8 mouse cellular contexts compared by ENCODE assay signal in genomic region chr16:27387634-27388611, GRCm38 (mm10). TPM values are rescaled to one million over a fixed set of nuclear protein-coding genes. Genes with fewer than 3 reads are reported as not detected.
DNase-seq lines count a peak whose midpoint lies in the region; ATAC-seq lines count a peak whose summit lies in the region.

No protein-coding gene starts in this region.

- H3K4me2 ChIP-seq in hindbrain, embryonic 13.5 days = peak overlapping the region; percentile 71
- H3K4me2 ChIP-seq in midbrain, embryonic 16.5 days (ENCODE audit: low read length) = peak overlapping the region; percentile 73

- H3K9ac ChIP-seq in hindbrain, embryonic 13.5 days = peak overlapping the region; percentile 98
- peak overlapping the region; percentile 57 for H3K9ac ChIP-seq in midbrain, embryonic 16.5 days (ENCODE audit: low read depth, low read length)

- 48% methylated on average over 12 of the region's 12 CpGs for WGBS in hindbrain, embryonic 13.5 days
- WGBS in midbrain, embryonic 16.5 days = 40% methylated on average over 12 of the region's 12 CpGs

- H3K9me3 ChIP-seq in hindbrain, embryonic 13.5 days = no peaks in the 10 kb centered on the region
- H3K9me3 ChIP-seq in midbrain, embryonic 16.5 days (replicated peaks; ENCODE audit: control insufficient read depth, low read length, poor library complexity, severe bottlenecking) = no peaks in the 10 kb centered on the region

- no peaks in the 10 kb centered on the region for H3K27me3 ChIP-seq in hindbrain, embryonic 13.5 days
- no peaks in the 10 kb centered on the region for H3K27me3 ChIP-seq in midbrain, embryonic 16.5 days (ENCODE audit: control insufficient read depth, insufficient read depth, low read depth, low read length)

- peak overlapping the region; percentile 92 for H3K4me3 ChIP-seq in hindbrain, embryonic 13.5 days
- H3K4me3 ChIP-seq in midbrain, embryonic 16.5 days (ENCODE audit: low read depth, low read length) = peak overlapping the region; percentile 66

- ATAC-seq in hindbrain, embryonic 13.5 days (ENCODE audit: low FRiP score) = peak; percentile 14; the same call in 1 of the 2 replicates
- peak; percentile 2; the same call in 1 of the 2 replicates for ATAC-seq in midbrain, embryonic 16.5 days

- H3K4me1 ChIP-seq in hindbrain, embryonic 13.5 days (replicated peaks) = peaks cover 34% of the 10 kb centered on the region
- H3K4me1 ChIP-seq in midbrain, embryonic 16.5 days (ENCODE audit: control insufficient read depth, insufficient read depth, low read length) = peaks cover 33% of the 10 kb centered on the region

- DNase-seq in heart, adult 18-20 months = peak; percentile 38 to 41
- DNase-seq in heart, adult 8-10 months (ENCODE audit: low spot score) = no peak
- DNase-seq in embryo, embryonic 11 days = peak; percentile 1
- peak; percentile 3 for DNase-seq in liver
- no peak for DNase-seq in right cerebral cortex, adult 18-20 months
- no peak for DNase-seq in thymus, postnatal 4 days

- peak overlapping the region; percentile 98 for H3K27ac ChIP-seq in hindbrain, embryonic 13.5 days
- H3K27ac ChIP-seq in midbrain, embryonic 16.5 days (ENCODE audit: low read length) = peak overlapping the region; percentile 94

- no peaks in the 10 kb centered on the region for H3K36me3 ChIP-seq in hindbrain, embryonic 13.5 days
- no peaks in the 10 kb centered on the region for H3K36me3 ChIP-seq in midbrain, embryonic 16.5 days (ENCODE audit: control insufficient read depth, insufficient read depth, low read length)

RNA-seq across cellular contexts. Expression of gene Ccdc50, which starts 0.7 kb away (rescaled TPM):
- total RNA-seq in heart, adult 18-20 months (2021) = 10 to 100 TPM; 36.9 to 47.4 TPM
- 10 to 100 TPM; 31.0 to 35.2 (median 34.0) TPM for total RNA-seq in heart, adult 8-10 months (2022)
- polyA plus RNA-seq in hindbrain, embryonic 13.5 days (2015; fragmentation: Nextera tagmentation; extraction: Ambion mirVana) = 52.7 and 55.4 TPM in 2 replicates
- 42.3 and 45.4 TPM in 2 replicates for polyA plus RNA-seq in midbrain, embryonic 16.5 days (2015; fragmentation: Nextera tagmentation; extraction: Ambion mirVana)

RNA-seq across cellular contexts. Expression of gene Uts2b, which starts 17.9 kb away (rescaled TPM):
- under 1 TPM; 0.46 to 0.55 TPM for total RNA-seq in heart, adult 18-20 months (2021)
- total RNA-seq in heart, adult 8-10 months (2022) = 1 to 10 TPM in 1 of 4 experiments, under 1 TPM in 3; 0.31 to 1.2 (median 0.58) TPM
- polyA plus RNA-seq in hindbrain, embryonic 13.5 days (2015; fragmentation: Nextera tagmentation; extraction: Ambion mirVana) = 7.0 and 8.2 TPM in 2 replicates
- polyA plus RNA-seq in midbrain, embryonic 16.5 days (2015; fragmentation: Nextera tagmentation; extraction: Ambion mirVana) = 0.52 and 0.60 TPM in 2 replicates

Comparison
In these comparisons a context has a peak if more than half of its experiments do, and no peak if none do; other contexts are left out.
1. DNase-seq: peak in heart, adult 18-20 months (2 of 2), embryo, embryonic 11 days (single experiment) and liver (single experiment); none in heart, adult 8-10 months (single experiment), right cerebral cortex, adult 18-20 months (single experiment) and thymus, postnatal 4 days (single experiment).